Mouse (Mus musculus) urinary bladder, postnatal 36 days (tissue): ENCODE measurements at regions not wholly inside any gene's neighbourhood (a gene's known extent, or its start where the extent isn't known, plus 50 kb on each side); places are given as distances from the start of the nearest gene placed in this dataset.

ENCODE experiments used
- DNase-seq, 2 experiments: peaks; one replicate each; pipeline ENCODE4 v3.0.0; 2022; ENCODE audit warnings: low spot score in 2 of 2, mixed read lengths in 1 of 2

GRCm38 (mm10) chr15:7574264-7574663, 176.1 kb upstream of the Egflam start:
- no peak for DNase-seq

- DNase-seq = no peak
Observed at GRCm38 (mm10) chr15:7574811-7575210, 176.6 kb upstream of the Egflam start.

DNA sequence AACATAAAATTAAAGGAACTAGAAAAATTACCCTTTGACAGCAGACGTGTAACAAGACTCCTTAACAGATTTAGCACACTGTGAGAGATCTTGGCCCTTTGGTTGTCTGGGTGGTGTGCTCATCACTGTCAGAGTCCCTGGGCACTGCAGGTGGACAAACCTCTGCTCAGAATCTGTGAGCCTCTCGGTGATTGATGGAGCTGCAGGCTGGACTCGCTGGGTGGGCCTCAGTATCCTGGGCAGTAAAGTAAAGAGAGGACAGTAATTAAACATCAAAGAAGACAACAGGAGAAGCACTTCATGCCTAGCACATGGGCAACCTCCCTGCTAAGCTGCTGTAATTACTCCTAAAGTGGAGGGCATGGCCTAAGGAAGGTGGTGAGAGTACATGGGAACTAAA, 180.2 kb upstream of the Egflam start:
- no peak for DNase-seq

DNA sequence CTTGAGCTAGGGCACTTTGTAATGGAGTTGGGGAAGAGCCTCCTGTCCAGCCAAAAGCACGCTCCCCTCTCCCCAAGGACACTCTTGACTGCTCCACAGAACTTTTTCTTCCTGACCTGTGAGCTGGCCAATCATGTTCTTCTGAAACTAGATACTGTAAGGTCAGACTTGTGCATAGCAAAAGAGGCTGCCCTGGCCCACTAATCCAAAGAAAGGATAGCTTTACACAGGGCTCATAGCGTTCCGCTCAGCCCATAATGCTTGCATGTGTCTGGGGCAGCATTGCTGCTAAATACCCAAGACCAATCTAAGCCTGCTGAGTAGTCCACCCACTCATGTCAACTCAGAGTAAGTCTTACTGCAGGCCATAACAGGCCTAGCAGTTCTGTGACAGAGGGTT, 189.0 kb upstream of the Egflam start:
- DNase-seq = no peak

DNA sequence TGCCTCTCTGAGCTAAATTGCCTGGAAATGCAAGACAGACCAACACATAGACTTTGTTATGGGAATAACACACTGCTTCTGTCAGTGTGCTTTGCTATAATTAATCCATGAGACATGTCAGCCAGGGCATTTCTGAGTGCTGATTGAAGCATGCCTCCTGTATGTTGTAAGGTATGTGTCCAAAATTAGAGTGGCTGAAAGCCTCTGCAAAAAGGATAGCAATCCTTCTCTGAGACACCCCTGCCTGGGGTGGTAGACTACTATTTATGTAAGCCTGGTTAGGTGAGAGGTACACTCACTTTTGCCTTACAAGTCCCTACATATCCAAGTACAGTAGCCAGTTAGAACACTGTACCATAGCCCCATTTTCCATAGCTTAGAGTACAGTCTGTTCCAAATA, 193.3 kb upstream of the Egflam start:
- DNase-seq = no peak

DNA sequence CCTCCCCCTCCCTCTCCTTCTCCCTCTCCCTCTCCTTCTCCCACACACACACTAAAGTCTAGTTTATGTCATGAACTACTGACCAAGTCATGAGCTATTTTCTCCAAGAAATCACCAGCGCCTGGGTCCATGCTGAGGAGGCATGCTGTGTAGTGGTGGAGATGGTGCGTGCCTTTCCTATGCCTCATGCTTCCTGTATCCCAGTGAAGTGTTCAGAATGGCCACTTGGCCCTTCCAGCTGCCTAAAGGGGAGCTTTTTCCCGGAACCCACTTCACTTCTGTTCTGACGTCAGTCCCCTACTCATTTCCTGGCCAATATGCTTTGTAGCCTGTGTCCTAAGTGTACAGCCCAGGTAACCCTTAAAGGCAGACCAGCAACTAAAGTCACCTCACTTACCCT, 199.1 kb upstream of the Egflam start:
- DNase-seq = no peak

DNA sequence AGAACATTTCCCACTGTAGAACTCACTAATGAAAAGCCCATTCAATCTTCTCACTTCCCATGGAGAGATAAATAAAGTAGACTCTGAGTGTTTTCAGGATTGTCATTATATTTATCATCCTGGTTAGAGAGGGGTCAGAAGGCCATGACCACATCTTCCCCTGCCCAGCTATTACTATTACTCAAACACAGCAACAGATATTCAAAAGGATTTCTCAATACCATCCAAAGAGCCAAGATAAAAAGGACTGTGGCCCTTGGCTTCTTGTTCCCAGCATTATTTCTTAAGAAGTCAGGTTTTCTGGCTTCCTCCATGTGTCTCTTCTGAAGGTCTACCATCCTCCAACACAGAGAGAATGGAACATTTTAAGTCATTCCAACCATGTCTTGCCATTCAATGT, 199.6 kb upstream of the Egflam start:
- no peak for DNase-seq

DNA sequence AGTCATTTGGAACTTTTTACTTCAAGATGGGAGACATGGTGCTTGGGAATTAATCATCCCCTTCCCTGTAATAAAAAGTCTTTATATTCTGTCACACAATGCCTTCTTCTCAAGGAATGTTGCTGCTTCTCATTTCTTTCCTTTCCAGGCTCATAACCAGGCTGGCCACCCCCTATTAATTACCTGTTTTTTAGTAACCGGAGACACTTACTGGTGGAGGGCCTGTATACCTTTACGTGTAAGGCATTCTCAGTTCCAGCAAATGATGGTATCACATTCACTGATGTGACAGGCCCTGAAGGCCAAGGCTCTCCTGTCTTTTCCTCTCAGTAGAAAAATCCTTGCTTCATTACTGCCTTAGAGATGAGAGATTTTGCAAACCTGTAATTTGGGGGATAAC, 203.3 kb upstream of the Egflam start:
- no peak for DNase-seq

GRCm38 (mm10) chr15:7604847-7605246, 205.8 kb upstream of the Gdnf start:
- DNase-seq = no peak

DNA sequence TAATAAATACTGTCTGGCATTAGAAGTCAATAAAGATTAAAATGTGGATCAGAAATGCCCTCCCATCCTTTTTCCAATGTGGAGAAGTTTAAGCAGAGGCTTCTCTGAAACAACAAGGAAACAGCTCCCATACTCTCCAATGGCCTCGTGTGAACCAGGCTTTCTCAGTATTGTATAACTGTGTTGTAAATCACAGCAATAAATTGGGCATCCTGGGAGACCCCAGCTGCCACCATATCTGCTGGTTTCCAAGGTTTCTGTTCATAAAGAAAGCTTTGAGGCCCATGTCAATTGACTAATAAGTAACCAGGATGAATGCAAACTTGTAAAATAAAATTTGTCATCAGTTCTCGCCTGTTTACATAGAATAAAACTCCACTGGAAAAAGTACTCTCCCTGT, 192.7 kb upstream of the Gdnf start:
- no peak for DNase-seq

- DNase-seq = no peak
Observed at GRCm38 (mm10) chr15:7623026-7623425, 187.6 kb upstream of the Gdnf start.

DNA sequence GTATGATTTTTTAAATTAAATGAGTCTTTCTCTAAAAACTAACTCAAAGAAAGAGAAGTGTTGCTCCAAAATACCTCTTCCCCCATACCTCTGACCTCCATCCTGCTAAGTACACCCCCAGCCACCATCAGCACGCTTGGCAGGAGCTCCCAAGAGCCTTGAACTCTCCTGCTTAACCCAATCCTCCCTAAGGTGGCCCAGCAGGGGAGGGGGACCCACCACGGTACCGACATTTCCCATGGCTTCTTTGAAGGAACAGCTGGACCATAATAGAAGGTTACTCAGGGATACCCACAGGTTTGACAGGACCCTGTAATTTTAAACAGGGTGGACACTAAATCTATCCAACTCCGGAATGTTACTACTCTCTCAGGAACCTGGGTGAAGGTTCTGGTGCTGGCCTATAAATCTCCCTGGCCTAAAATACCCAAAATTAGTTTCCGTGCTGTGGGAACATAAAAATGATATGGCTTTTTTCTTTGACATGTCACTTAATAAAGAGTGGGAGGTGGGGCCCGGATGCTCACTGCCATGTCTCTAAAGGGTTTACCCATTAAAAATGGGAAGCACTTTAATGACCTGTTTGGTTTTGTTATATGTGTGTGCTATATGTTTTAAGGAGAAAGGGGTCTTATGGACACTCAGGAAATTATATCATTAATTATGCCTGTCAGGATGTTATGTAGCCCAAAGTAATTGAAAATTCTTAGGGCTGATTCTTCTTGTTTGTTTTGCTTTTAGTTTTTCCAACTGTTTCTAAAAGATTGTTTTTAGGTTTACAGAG, 185.8 kb upstream of the Gdnf start:
- no peak for DNase-seq

DNA sequence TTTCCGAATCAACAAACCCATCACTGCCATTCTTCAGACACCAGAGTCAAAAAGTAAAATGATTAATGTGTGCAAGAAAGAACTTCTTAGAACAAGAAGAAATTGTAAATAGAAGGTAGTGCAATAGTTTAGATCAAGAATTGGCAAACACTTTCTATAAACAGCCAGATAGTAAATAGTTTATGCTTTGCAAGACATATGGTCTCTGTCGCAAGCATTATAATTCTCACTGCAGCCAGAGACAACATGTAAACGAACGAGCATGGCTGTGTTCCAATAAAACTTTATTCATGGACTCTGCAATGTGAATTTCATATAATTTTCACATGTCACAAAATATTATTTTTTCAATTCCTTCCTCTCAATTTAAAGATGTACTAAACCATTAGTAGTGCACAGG, 180.8 kb upstream of the Gdnf start:
- DNase-seq = no peak

GRCm38 (mm10) chr15:7635234-7635633, 175.4 kb upstream of the Gdnf start:
- no peak for DNase-seq

GRCm38 (mm10) chr15:7639444-7639843, 171.2 kb upstream of the Gdnf start:
- no peak for DNase-seq

DNA sequence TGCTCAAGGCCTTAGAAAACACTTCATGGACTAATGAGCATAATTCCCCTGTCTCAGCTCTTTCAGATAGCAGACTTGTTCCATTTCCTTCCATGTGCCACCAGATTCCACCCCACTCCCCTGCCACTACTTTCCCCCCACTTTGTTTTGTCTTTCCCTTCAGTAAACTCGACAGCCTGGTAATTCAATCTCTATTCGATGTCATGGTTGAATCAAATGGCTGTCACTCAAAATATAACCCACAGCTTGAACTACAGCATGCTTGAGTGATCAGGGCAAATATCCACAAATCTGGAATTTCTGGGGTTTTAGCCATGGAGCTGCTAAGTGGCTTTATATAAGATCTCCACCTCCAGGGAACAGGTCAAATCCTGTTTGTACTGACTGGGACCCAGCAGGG, 168.6 kb upstream of the Gdnf start:
- no peak for DNase-seq

DNA sequence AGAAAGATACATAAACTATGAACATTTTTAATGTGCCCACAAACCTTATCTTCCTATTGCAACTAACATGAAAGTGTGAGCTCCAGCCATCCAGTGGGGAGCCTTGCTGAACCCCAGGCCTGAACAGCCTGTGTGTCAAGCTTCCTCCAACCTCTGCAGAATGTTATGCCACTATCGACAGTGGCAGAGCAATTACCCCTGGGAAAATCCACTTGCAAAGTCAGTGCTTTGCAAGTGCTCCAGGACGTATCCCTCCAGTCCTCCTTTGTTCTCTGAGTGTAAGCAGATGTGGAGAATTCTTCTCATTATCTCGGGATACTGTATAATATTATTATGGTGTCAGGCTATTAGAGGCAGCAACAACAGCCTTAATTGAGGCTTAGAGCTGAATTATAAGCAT, 159.9 kb upstream of the Gdnf start:
- DNase-seq = no peak

GRCm38 (mm10) chr15:7663888-7664287, 146.8 kb upstream of the Gdnf start:
- no peak for DNase-seq

GRCm38 (mm10) chr15:7669631-7670030, 141.0 kb upstream of the Gdnf start:
- DNase-seq = no peak

GRCm38 (mm10) chr15:7676970-7677369, 133.7 kb upstream of the Gdnf start:
- DNase-seq = no peak

DNA sequence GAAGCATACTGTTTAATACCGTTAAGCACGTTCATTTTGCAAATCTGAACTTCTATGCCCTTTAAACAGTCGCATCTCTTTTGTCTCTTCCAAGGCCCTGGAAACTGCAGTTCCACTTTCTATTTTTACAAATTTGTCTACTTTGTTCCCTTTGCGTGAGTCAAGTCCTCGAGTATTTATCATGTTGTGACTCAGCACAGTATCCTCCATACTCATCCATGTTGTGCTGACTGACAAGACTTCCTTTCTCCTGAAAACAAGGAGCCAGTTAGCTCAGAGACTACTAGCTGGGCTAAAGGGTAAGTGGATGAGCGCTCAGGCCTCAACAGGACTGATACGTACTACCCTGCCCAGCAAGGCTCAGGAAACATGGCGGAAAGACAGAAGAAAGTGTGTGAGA, 131.9 kb upstream of the Gdnf start:
- no peak for DNase-seq

DNA sequence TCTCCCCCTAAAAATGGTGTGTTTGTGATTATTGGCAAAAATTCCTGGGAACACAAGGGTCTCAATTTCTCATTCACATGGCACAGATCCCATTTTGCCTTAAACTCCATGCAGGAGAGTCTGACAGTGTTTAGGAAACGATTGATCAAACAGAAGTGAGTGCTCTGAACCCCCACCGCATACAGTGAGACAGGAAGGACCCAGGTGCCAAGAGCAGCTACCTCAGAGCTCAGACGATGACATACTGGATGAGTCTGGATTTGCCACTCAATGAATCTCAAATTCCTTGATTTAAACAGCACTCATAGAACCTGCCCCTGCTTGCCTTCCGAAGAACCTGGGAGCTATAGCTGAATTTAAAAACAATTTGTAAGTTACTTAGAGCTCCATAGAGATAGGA, 129.6 kb upstream of the Gdnf start:
- no peak for DNase-seq

GRCm38 (mm10) chr15:7683235-7683974, 127.2 kb upstream of the Gdnf start:
- no peak for DNase-seq
